Mouse (Mus musculus) small intestine, adult 2 months (tissue): ENCODE results near the gene A030014E15Rik.
"Not testable (repeated sequence)": the region's sequence is repeated elsewhere in the genome, so short reads cannot be mapped to it uniquely, and the experiment has no call there.

Experiments used
- CTCF ChIP-seq: fragments of 200-500 bp; IDR thresholded peaks from 2 replicates; pipeline ENCODE4 v1.5.1; 2012; ENCODE audit warnings: low read depth, mild to moderate bottlenecking, control low read depth, inconsistent platforms, low read length, moderate library complexity, mixed read lengths; ENCODE audit not compliant: insufficient replicate concordance, insufficient read length; ENCODE audit errors: extremely low read depth
- POLR2A ChIP-seq: fragments of 200-500 bp; IDR thresholded peaks from 2 replicates; pipeline ENCODE4 v1.6.1; 2012; ENCODE audit warnings: low read depth, mild to moderate bottlenecking, control low read depth, inconsistent platforms, low read length, moderate library complexity

- TF ChIP-seq CTCF, POLR2A: not testable (repeated sequence)
These were observed 6.6 kb downstream of the A030014E15Rik start, which contains the start of gene Gm6217 for GRCm38 (mm10) chr1:82931326-82931725.
